Mouse (Mus musculus) liver, adult 2 months (tissue): ENCODE measurements at regions not wholly inside any gene's neighbourhood (a gene's known extent, or its start where the extent isn't known, plus 50 kb on each side); places are given as distances from the start of the nearest gene placed in this dataset.

Source experiments
- CTCF ChIP-seq: fragments of 200-500 bp; IDR thresholded peaks from 2 replicates; pipeline ENCODE4 v1.5.1; 2011; ENCODE audit warnings: low read depth, low read length, control low read depth
- POLR2A ChIP-seq: fragments of 200-500 bp; IDR thresholded peaks from 2 replicates; pipeline ENCODE4 v1.6.1; 2011; ENCODE audit warnings: low read length, control low read depth; ENCODE audit not compliant: insufficient read depth; ENCODE audit errors: extremely low read depth

DNA sequence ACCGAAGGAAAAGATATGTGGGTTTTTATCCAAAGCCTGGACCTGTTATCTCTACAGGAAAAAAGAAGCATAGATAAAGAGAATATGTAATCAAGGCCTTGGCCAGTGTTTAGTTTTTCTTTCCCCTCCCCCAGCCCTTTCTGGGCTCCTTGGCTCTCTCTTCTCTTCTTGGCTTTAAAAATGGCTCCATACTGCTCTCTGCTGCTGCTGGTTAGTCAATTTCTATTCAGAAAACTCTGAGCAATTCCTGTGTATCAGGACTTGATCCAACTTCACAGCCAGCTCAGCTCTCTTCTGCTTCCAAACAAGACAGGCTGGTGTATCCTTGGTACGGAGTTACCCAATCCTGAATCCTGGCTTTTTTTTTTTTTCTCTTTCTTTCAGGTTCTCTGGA is 689.4 kb upstream of the Ptbp2 start:
- no peak for TF ChIP-seq CTCF
- TF ChIP-seq POLR2A, result no peak
